Mouse (Mus musculus) spleen, postnatal 10 days (tissue): ENCODE results near the gene Lemd1.

ENCODE experiments used
- DNase-seq, 2 experiments: peaks; one replicate each; pipeline ENCODE4 v3.0.0; 2021 to 2022; ENCODE audit warnings: low spot score in 2 of 2

Gene Lemd1

DNA sequence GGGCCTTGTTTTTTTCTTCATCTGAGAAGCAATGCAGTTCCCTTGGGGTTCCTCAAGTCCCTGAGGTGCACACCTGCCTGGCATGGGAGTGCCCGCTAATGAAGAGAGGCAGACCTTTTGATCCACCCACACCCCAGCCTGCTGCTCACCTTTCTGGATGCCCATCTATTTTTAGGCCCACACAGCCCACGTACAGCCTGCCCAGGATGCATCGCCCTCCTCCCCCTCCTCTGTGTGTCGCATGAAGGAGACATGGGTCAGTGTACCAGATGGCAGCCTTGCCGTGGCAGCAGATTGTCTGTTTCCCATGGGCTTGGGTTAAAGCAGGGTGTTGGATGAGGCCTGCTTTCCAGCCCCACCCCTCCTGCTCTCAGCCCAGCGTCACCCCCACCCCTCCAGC lies 98.7 kb downstream of the Lemd1 start:
- DNase-seq = peak in 1 of 2 experiments; percentile 49

DNA sequence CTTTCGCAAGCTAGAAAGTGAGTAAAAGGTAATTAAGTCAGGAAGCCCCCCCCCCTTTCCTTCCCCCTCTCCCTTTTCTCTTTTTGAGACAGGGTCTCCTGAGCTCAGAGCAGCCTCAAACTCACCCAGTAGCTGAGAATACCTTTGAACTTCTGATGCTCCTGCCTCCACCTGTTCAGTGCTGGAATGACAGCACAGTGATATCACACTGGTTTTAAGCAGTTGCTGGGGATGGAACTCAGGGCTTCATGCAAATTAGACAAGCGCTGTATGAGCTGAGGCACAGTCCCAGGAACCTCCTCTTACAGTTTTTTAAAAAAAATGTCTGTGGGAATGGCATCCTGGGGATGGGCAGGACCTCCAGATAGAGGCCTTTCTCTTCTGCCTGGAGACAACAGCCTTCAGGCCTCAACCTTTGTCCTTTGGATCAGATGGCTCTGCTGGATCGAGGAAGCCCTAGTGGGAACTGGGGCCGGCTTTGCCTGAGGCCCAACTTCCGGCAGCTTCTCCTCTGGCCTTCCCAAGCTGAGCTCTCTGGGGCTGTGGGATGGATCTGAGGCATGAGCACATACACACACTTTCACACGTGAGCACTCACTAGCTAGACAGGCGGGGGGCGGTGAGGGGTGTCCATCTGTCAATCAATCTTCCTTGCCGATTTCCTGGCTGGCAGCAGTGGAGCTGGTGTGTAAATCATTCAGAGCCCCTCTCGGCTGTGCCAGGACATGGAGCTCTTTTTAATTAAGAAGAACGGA lies 99.9 kb downstream of the Lemd1 start:
- DNase-seq = no peak

DNA sequence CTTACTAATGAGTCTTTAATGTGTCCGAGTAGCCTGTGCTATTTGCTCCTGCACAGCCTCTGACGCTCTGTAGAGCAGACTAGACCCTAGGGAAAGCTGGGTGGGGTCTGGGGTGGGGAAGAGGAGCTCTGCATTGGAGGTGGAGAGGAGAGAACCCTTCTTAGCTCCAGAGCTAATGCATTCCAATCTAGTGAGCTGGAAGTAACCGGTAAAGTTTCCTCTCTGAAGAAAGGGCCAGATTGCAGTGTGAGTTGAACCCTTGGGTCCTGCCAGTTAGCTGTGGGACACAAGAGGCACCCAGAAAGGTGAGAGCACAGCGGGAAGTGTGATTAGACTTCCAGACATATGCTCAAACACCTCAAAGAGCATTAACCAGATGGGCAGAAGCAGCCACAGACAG lies 100.5 kb downstream of the Lemd1 start:
- no peak for DNase-seq

DNA sequence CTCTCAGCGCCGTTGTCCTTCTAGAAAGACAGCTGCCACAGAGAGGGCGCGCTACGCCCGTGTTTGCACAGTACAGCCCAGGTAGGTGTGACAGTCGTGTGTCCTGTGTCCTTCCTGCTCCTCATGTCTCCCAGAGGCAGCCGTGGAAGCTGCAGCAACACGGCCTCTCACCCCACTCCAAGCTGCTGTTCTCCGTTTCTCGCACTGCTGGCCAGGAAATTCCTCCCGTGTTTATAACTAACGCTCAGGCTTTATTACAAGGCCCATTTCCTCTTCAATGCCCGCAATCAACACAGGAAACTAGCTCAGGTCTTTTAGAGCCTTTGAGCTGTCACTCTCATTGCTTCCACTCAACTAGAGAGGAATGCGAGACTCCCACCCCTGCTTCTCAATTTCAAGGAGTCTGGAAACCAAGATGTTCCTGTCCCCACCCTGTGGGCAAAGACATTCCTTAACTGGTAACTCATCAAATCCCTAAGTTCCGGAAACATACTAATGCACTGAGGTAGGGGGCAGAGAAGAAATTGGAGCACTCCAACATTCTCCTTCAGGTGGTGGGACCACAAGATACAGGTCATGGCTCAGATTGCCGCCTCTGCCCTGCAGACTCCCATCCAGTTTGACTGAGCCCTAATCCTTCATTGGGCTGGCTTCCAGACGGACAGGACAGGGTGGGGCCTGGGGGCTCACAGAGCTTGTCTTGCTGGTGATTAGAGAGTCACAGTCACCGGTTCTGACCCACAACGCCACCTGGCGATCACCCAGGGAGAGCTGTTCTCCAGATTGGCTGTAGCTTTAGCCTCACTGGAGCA lies 101.3 kb downstream of the Lemd1 start:
- peak in 1 of 2 experiments; percentile 40 for DNase-seq

GRCm38 (mm10) chr1:132295506-132295905 lies 104.3 kb downstream of the Lemd1 start:
- DNase-seq = no peak

GRCm38 (mm10) chr1:132296051-132296450 lies 104.8 kb downstream of the Lemd1 start:
- DNase-seq = no peak

DNA sequence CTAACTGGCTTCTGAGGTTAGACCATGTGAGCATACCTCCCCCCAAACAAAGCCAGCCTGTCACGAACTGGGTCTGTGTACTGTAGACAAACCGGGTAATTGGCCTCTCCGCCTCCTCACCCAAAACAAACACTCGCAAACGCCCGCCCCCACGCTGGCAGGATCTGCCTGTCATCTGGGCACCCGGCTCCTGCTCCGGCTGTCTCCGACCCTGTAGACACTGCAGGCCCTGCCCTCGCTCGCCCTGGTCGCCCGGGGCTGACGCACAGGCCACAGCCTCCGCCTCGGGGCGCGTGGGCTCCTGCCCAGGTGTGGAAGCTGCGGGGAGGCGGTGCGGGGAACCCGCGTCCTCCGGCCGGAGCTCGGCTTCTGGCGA lies 107.2 kb downstream of the Lemd1 start, which contains the start of gene Klhdc8a:
Gene Klhdc8a (plus strand): TSS at position 202 of the 376 bp plus-strand sequence.
- DNase-seq = peak in 1 of 2 experiments; percentile 45

- DNase-seq = peak in 1 of 2 experiments; percentile 32
These were observed 107.7 kb downstream of the Lemd1 start for GRCm38 (mm10) chr1:132298801-132299464.

DNA sequence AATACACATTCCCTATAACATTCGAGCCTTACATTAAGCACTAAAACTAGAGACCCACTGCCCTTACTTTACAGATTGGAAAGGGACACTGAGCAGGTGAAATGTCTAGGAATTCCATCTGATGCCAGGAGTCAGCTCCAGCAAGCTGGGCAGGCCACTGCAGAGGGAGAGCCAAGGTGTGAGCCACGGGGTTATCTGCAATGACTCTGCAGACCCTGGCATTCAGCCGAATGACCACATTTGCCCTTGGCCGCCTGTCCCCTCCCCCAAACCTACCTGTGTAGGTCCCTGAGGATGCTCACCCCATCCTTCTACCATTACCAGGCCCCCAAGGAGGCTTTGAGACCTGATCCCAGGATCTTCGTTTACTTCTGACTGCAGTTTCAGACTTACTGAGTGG lies 108.5 kb downstream of the Lemd1 start:
- no peak for DNase-seq

DNA sequence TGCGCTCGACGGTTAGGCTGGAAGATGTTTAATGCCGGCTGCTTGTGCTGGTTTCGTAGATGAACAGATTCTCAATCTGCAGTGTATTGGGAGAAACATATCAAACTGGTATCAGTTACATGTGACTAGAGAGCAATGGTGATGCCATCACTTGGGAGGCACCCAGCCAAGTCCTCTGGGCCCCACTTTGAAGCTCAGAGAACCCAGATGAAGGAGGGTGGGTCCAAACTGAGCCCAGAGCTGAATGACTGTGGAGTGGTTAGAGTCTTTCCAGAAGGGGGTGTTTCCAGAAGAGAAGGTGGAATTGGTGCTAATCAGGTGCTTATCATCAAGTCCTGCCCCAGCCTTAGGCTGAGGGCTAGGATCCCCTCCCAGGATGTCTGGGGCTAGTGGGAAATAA lies 110.0 kb downstream of the Lemd1 start:
- no peak for DNase-seq

GRCm38 (mm10) chr1:132302341-132302866 lies 111.2 kb downstream of the Lemd1 start:
- DNase-seq = no peak

- DNase-seq = no peak
These were observed 113.5 kb downstream of the Lemd1 start for GRCm38 (mm10) chr1:132304618-132305214.

- peak; percentile 47 to 80 for DNase-seq
These were observed 114.9 kb downstream of the Lemd1 start for GRCm38 (mm10) chr1:132306160-132306559.

DNA sequence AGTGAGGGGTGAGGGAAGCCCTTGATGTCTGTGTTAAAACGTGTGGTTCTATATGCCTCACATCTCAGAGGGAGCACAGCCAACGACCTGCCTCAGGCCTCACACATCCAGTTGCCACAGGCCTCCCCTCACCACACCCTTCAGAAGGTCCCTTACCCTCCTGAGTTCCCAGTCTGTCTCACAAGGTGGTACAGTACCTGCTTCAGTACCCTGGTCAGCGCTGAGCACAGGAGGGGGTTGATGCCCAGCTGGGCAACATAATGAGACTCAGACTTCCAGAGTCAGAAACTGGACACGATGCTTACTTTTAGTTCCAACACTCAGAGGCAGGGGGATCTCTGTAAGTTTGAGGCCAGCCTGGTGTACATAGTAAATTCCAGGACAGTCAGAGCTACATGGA lies 115.6 kb downstream of the Lemd1 start:
- DNase-seq = no peak

DNA sequence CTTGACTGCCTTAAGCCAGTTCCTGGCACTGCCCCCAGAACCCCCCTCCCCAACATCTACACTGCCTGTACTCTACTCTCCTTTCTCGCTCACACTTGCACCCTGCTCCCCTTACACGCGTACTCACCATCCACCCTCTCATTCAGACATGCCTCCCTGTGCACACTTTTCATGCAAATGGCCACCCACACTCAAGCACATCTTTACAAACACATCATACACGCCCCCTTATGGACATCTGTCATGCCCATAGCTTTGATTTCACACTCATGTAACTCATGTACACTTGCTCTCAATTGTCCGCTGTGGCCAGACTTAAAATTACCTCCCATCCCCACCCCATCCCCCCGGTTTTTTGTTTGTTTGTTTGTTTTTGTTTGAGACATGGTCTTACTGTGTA lies 116.7 kb downstream of the Lemd1 start:
- no peak for DNase-seq

DNA sequence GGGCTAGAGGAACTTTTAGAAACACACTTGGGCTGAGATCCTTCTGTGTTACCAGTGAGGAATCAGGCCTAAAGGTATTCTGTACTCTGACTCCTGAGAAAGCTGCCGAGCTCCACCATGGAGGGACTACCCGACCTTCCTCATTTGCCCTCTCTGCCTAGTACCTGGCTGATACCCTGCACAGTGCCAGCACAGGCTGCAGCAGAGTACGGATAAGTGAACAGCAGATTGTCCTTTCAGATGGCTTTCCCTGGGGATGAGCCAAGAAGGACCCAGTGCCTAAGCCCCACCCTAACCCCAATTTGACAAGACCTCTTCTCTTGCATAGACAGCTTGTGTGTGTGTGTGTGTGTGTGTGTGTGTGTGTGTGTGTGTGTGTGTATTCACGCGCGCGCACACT lies 117.4 kb downstream of the Lemd1 start:
- no peak for DNase-seq
